15 mouse cellular contexts compared by ENCODE assay signal in the genomic region with DNA sequence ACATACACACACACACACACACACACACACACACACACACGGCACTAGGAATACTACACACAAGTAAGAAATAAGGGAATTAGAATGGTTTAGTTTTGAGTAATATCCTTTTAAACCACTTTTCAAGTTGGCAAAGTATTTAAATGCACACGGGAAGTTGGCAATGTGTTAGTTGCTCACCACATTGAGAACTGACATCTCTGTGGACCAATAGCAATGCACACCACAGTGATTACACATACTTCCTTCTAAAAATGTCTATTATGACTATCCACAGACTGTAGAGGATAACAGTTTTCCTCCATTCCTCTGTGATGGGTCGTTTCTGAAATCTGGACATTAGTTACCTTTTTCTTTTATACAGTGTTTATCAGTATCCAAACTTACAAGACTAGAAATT.
"Had no signal": no experiment of that assay in that cellular context is flagged by ENCODE, and none has a peak within 500 bp of the region (broad histone marks: within the 10 kb centered on the region; RNA-seq: fewer than 3 reads in every experiment).

No protein-coding gene starts in this region.

- H3K27ac ChIP-seq: layer of hippocampus, adult 2 months; left cerebral cortex, adult 2 months; liver, embryonic 13.5 days had no signal

- H3K4me2 ChIP-seq: liver, embryonic 13.5 days; midbrain, embryonic 11.5 days had no signal

- DNase-seq: kidney, adult 9 months; kidney, postnatal 25 days; layer of hippocampus, adult 9-11 months; liver, embryonic 13.5 days; lung, adult 2 months; lung, postnatal 14 days; lung, postnatal 4 days; midbrain, embryonic 14.5 days; thymus, adult 18-20 months; thymus, postnatal 14 days; thymus, postnatal 4 days had no signal

- H3K9ac ChIP-seq: liver, embryonic 13.5 days had no signal

- H3K27me3 ChIP-seq: liver, embryonic 13.5 days; megakaryocyte, embryonic 14.5 days had no signal

- H3K4me3 ChIP-seq: layer of hippocampus, adult 2 months; left cerebral cortex, adult 2 months; liver, embryonic 13.5 days; megakaryocyte, embryonic 14.5 days had no signal
